Mouse (Mus musculus) heart, adult 10 weeks (tissue): ENCODE measurements around the gene Rpl36. TPM values are rescaled to one million over a fixed set of nuclear protein-coding genes. Genes with fewer than 3 reads are reported as not detected.

Experiments used
- polyA plus RNA-seq: library from polyadenylated mRNA; stranded (reverse); fragments of 350-450 nt; fragmentation: Illumina TruSeq; extraction: RNeasy Lipid Tissue Mini Kit (QIAGEN cat#74804); gene quantifications from one replicate; pipeline ENCODE4 v1.2.3, GENCODE M21; 2014; ENCODE audit warnings: low read depth, low replicate concordance

The Rpl36 gene
- 1,063 TPM for polyA plus RNA-seq

GRCm38 (mm10) chr17:56613236-56613844 is at the start of gene Rpl36:
Rpl36 (plus strand) TSS chr17:56613416.

GRCm38 (mm10) chr17:56584257-56585130 is 28.7 kb upstream of the Rpl36 start, which contains the start of the genes Safb2 and Safb:
Safb2 (minus strand) TSS chr17:56584585.
Safb (plus strand) TSS chr17:56584825.

GRCm38 (mm10) chr17:56609452-56610171 is 3.6 kb upstream of the Rpl36 start, which contains the start of gene 2410015M20Rik:
2410015M20Rik (minus strand) TSS chr17:56609771.

GRCm38 (mm10) chr17:56626754-56627470 is 13.7 kb downstream of the Rpl36 start, which contains the start of gene Lonp1:
Lonp1 (minus strand) TSS chr17:56626887.

GRCm38 (mm10) chr17:56627530-56628277 is 14.5 kb downstream of the Rpl36 start, which contains the start of gene Catsperd:
Catsperd (plus strand) TSS chr17:56628143.

Other genes with a start within 250 kb of the Rpl36 start
- gene Ptprs, start 136.9 kb upstream of the Rpl36 start, polyA plus RNA-seq: 46.2 TPM
- not detected for gene Znrf4, start 101.0 kb upstream of the Rpl36 start, polyA plus RNA-seq
- not detected for gene Gm20219, start 59.0 kb upstream of the Rpl36 start, polyA plus RNA-seq
- gene Safb2, start 28.8 kb upstream of the Rpl36 start, polyA plus RNA-seq: 63.1 TPM
- gene Safb, start 28.6 kb upstream of the Rpl36 start, polyA plus RNA-seq: 89.3 TPM
- 302 TPM for gene 2410015M20Rik, start 3.6 kb upstream of the Rpl36 start, polyA plus RNA-seq
- 125 TPM for gene Lonp1, start 13.5 kb downstream of the Rpl36 start, polyA plus RNA-seq
- gene Catsperd, start 14.7 kb downstream of the Rpl36 start, polyA plus RNA-seq: not detected
- gene Ranbp3, start 59.9 kb downstream of the Rpl36 start, polyA plus RNA-seq: 35.0 TPM
- gene Ndufa11, start 104.4 kb downstream of the Rpl36 start, polyA plus RNA-seq: 933 TPM
- 5.9 TPM for gene Vmac, start 104.6 kb downstream of the Rpl36 start, polyA plus RNA-seq
- 10.2 TPM for gene Nrtn, start 144.1 kb downstream of the Rpl36 start, polyA plus RNA-seq
- gene Dus3l, start 151.3 kb downstream of the Rpl36 start, polyA plus RNA-seq: 21.5 TPM
- gene Prr22, start 156.8 kb downstream of the Rpl36 start, polyA plus RNA-seq: 1.6 TPM
- 4.3 TPM for gene Rfx2, start 217.6 kb downstream of the Rpl36 start, polyA plus RNA-seq